ENCODE assay signal across 22 mouse cellular contexts in genomic region chr2:73267818-73268217, GRCm38 (mm10). TPM values are rescaled to one million over a fixed set of nuclear protein-coding genes. Genes with fewer than 3 reads are reported as not detected.
A peak's percentile ranks its signal among the peaks of the same experiment; 100 is the strongest.
DNase-seq lines count a peak whose midpoint lies in the region; ATAC-seq lines count a peak whose summit lies in the region.
"Had no signal": no experiment of that assay in that cellular context is flagged by ENCODE, and none has a peak within 500 bp of the region (broad histone marks: within the 10 kb centered on the region; RNA-seq: fewer than 3 reads in every experiment).

No protein-coding gene starts in this region.

- no peaks in the 10 kb centered on the region for H3K36me3 ChIP-seq in forebrain, embryonic 12.5 days (replicated peaks)
- no peaks in the 10 kb centered on the region for H3K36me3 ChIP-seq in forebrain, embryonic 10.5 days (replicated peaks)
- H3K36me3 ChIP-seq in midbrain, embryonic 14.5 days (ENCODE audit: control insufficient read depth, insufficient read depth, low read length), result no peaks in the 10 kb centered on the region
- no peaks in the 10 kb centered on the region for H3K36me3 ChIP-seq in midbrain, embryonic 16.5 days (ENCODE audit: control insufficient read depth, insufficient read depth, low read length)
- H3K36me3 ChIP-seq in forebrain, embryonic 14.5 days (ENCODE audit: control insufficient read depth, insufficient read depth, low read length), result no peaks in the 10 kb centered on the region
- H3K36me3 ChIP-seq: heart, embryonic 15.5 days; limb, embryonic 15.5 days; midbrain, embryonic 15.5 days had no signal

- H3K27me3 ChIP-seq in forebrain, embryonic 12.5 days, result peaks cover 89% of the 10 kb centered on the region
- peaks cover 100% of the 10 kb centered on the region for H3K27me3 ChIP-seq in forebrain, embryonic 10.5 days (ENCODE audit: poor library complexity, severe bottlenecking)
- H3K27me3 ChIP-seq in midbrain, embryonic 14.5 days (ENCODE audit: control insufficient read depth, insufficient read depth, low read length), result peaks cover 92% of the 10 kb centered on the region
- H3K27me3 ChIP-seq in midbrain, embryonic 16.5 days (ENCODE audit: control insufficient read depth, insufficient read depth, low read depth, low read length), result peaks cover 55% of the 10 kb centered on the region
- H3K27me3 ChIP-seq in forebrain, embryonic 14.5 days (replicated peaks; ENCODE audit: control insufficient read depth, insufficient read depth, low read length), result peaks cover 68% of the 10 kb centered on the region

- H3K4me3 ChIP-seq in forebrain, embryonic 12.5 days (replicated peaks), result 0 out of 2 replicates have a peak overlapping the region, but pooled peaks have one; percentile 14
- no peak overlapping the region for H3K4me3 ChIP-seq in forebrain, embryonic 10.5 days
- no peak overlapping the region for H3K4me3 ChIP-seq in midbrain, embryonic 14.5 days (replicated peaks; ENCODE audit: low read depth, low read length)
- H3K4me3 ChIP-seq in midbrain, embryonic 16.5 days (ENCODE audit: low read depth, low read length), result no peak overlapping the region
- peak overlapping the region; percentile 13; the same call in 1 of the 2 replicates for H3K4me3 ChIP-seq in forebrain, embryonic 14.5 days (ENCODE audit: low read depth, low read length)
- H3K4me3 ChIP-seq: heart, embryonic 15.5 days; limb, embryonic 15.5 days; midbrain, embryonic 15.5 days had no signal

- no peak for ATAC-seq in forebrain, embryonic 12.5 days (ENCODE audit: low FRiP score)
- no peak for ATAC-seq in midbrain, embryonic 14.5 days (ENCODE audit: low FRiP score, low TSS enrichment)
- no peak for ATAC-seq in midbrain, embryonic 16.5 days
- ATAC-seq in forebrain, embryonic 14.5 days, result no peak
- ATAC-seq: hindbrain, postnatal 0 days; midbrain, embryonic 15.5 days had no signal

- H3K4me1 ChIP-seq in forebrain, embryonic 12.5 days, result peaks cover 54% of the 10 kb centered on the region
- H3K4me1 ChIP-seq in forebrain, embryonic 10.5 days, result peaks cover 77% of the 10 kb centered on the region
- H3K4me1 ChIP-seq in midbrain, embryonic 14.5 days (ENCODE audit: control insufficient read depth, insufficient read depth, low read length), result peaks cover 11% of the 10 kb centered on the region; the same call in 1 of the 2 replicates
- peaks cover 19% of the 10 kb centered on the region for H3K4me1 ChIP-seq in midbrain, embryonic 16.5 days (ENCODE audit: control insufficient read depth, insufficient read depth, low read length)
- peaks cover 14% of the 10 kb centered on the region for H3K4me1 ChIP-seq in forebrain, embryonic 14.5 days (ENCODE audit: control insufficient read depth, insufficient read depth, low read length)

- H3K9ac ChIP-seq in forebrain, embryonic 12.5 days, result no peak overlapping the region
- H3K9ac ChIP-seq in midbrain, embryonic 14.5 days (replicated peaks; ENCODE audit: low read length), result no peak overlapping the region
- no peak overlapping the region for H3K9ac ChIP-seq in midbrain, embryonic 16.5 days (ENCODE audit: low read depth, low read length)
- no peak overlapping the region for H3K9ac ChIP-seq in forebrain, embryonic 14.5 days (ENCODE audit: low read length)
- H3K9ac ChIP-seq: heart, embryonic 15.5 days; limb, embryonic 15.5 days; liver, embryonic 14.5 days; lung, embryonic 14.5 days; midbrain, embryonic 15.5 days had no signal

- H3K4me2 ChIP-seq in forebrain, embryonic 12.5 days, result peak overlapping the region; percentile 42
- no peak overlapping the region for H3K4me2 ChIP-seq in midbrain, embryonic 14.5 days (ENCODE audit: low read length)
- no peak overlapping the region for H3K4me2 ChIP-seq in midbrain, embryonic 16.5 days (ENCODE audit: low read length)
- peak overlapping the region; percentile 29 for H3K4me2 ChIP-seq in forebrain, embryonic 14.5 days (ENCODE audit: low read length)
- H3K4me2 ChIP-seq: heart, embryonic 15.5 days; limb, embryonic 15.5 days; lung, embryonic 14.5 days; midbrain, embryonic 15.5 days had no signal

- no peaks in the 10 kb centered on the region for H3K9me3 ChIP-seq in forebrain, embryonic 12.5 days
- no peaks in the 10 kb centered on the region for H3K9me3 ChIP-seq in forebrain, embryonic 10.5 days
- H3K9me3 ChIP-seq in midbrain, embryonic 14.5 days (ENCODE audit: control insufficient read depth, low read length), result no peaks in the 10 kb centered on the region
- no peaks in the 10 kb centered on the region for H3K9me3 ChIP-seq in midbrain, embryonic 16.5 days (replicated peaks; ENCODE audit: control insufficient read depth, low read length, poor library complexity, severe bottlenecking)
- H3K9me3 ChIP-seq in forebrain, embryonic 14.5 days (replicated peaks; ENCODE audit: control insufficient read depth, low read length), result no peaks in the 10 kb centered on the region
- H3K9me3 ChIP-seq: heart, embryonic 15.5 days; limb, embryonic 15.5 days; midbrain, embryonic 15.5 days had no signal

- WGBS in forebrain, embryonic 12.5 days, result 3% methylated on average over 4 of the region's 4 CpGs
- WGBS in forebrain, embryonic 10.5 days, result under 1% methylated on average over 4 of the region's 4 CpGs
- WGBS in midbrain, embryonic 14.5 days, result 3% methylated on average over 4 of the region's 4 CpGs
- WGBS in midbrain, embryonic 16.5 days, result 3% methylated on average over 4 of the region's 4 CpGs
- 3% methylated on average over 4 of the region's 4 CpGs for WGBS in forebrain, embryonic 14.5 days

- no peak for DNase-seq in forebrain, embryonic 10.5 days (ENCODE audit: extremely low spot score, low spot score)
- DNase-seq in midbrain, embryonic 14.5 days, result peak; percentile 32
- DNase-seq in forebrain, embryonic 14.5 days (ENCODE audit: low spot score), result peak; percentile 17
- DNase-seq in kidney, adult 9 months, result no peak
- no peak for DNase-seq in ovary, postnatal 14 days (ENCODE audit: low spot score)
- DNase-seq: adrenal gland, postnatal 25 days; kidney, adult 18-20 months; layer of hippocampus, adult 9-11 months; left cerebral cortex, postnatal 4 days had no signal

- H3K27ac ChIP-seq in forebrain, embryonic 12.5 days, result peak overlapping the region; percentile 63
- no peak overlapping the region for H3K27ac ChIP-seq in forebrain, embryonic 10.5 days
- H3K27ac ChIP-seq in midbrain, embryonic 14.5 days (replicated peaks; ENCODE audit: low read depth, low read length), result no peak overlapping the region
- H3K27ac ChIP-seq in midbrain, embryonic 16.5 days (ENCODE audit: low read length), result no peak overlapping the region
- H3K27ac ChIP-seq in forebrain, embryonic 14.5 days (ENCODE audit: low read depth, low read length), result no peak overlapping the region
- H3K27ac ChIP-seq: heart, embryonic 15.5 days; hindbrain, postnatal 0 days; kidney, postnatal 0 days; limb, embryonic 15.5 days; liver, embryonic 14.5 days; midbrain, embryonic 15.5 days had no signal

RNA-seq across cellular contexts. Expression of gene Sp9, which starts 3.9 kb away (rescaled TPM):
- 12.9 and 16.1 TPM in 2 replicates for polyA plus RNA-seq in forebrain, embryonic 12.5 days (2016; fragmentation: Nextera tagmentation; extraction: Ambion mirVana)
- polyA plus RNA-seq in forebrain, embryonic 10.5 days (2016; fragmentation: Nextera tagmentation; extraction: Ambion mirVana), result 0.94 and 1.1 TPM in 2 replicates
- polyA plus RNA-seq in midbrain, embryonic 14.5 days (2014; fragmentation: Nextera tagmentation; extraction: Ambion mirVana), result 2.2 and 2.8 TPM in 2 replicates
- 3.0 and 4.2 TPM in 2 replicates for polyA plus RNA-seq in midbrain, embryonic 16.5 days (2015; fragmentation: Nextera tagmentation; extraction: Ambion mirVana)
- polyA plus RNA-seq in forebrain, embryonic 14.5 days (2014; fragmentation: Nextera tagmentation; extraction: Ambion mirVana), result 10.9 and 12.2 TPM in 2 replicates
- polyA plus RNA-seq: gonadal fat pad, adult 2 months; heart, embryonic 15.5 days; kidney, postnatal 0 days; large intestine, adult 2 months; lung, embryonic 14.5 days; spleen, adult 2 months; urinary bladder, adult 2 months had no signal

RNA-seq across cellular contexts. Expression of gene Scrn3, which starts 44.6 kb away (rescaled TPM):
- 10.9 and 12.7 TPM in 2 replicates for polyA plus RNA-seq in forebrain, embryonic 12.5 days (2016; fragmentation: Nextera tagmentation; extraction: Ambion mirVana)
- polyA plus RNA-seq in forebrain, embryonic 10.5 days (2016; fragmentation: Nextera tagmentation; extraction: Ambion mirVana), result 12.8 and 13.8 TPM in 2 replicates
- 4.2 and 7.9 TPM in 2 replicates for polyA plus RNA-seq in midbrain, embryonic 14.5 days (2014; fragmentation: Nextera tagmentation; extraction: Ambion mirVana)
- 6.7 and 8.1 TPM in 2 replicates for polyA plus RNA-seq in midbrain, embryonic 16.5 days (2015; fragmentation: Nextera tagmentation; extraction: Ambion mirVana)
- polyA plus RNA-seq in forebrain, embryonic 14.5 days (2014; fragmentation: Nextera tagmentation; extraction: Ambion mirVana), result 6.2 and 7.2 TPM in 2 replicates

RNA-seq across cellular contexts. Expression of gene Cir1, which starts 44.7 kb away (rescaled TPM):
- polyA plus RNA-seq in forebrain, embryonic 12.5 days (2016; fragmentation: Nextera tagmentation; extraction: Ambion mirVana), result 24.0 and 26.1 TPM in 2 replicates
- polyA plus RNA-seq in forebrain, embryonic 10.5 days (2016; fragmentation: Nextera tagmentation; extraction: Ambion mirVana), result 13.3 and 14.0 TPM in 2 replicates
- 26.4 and 30.1 TPM in 2 replicates for polyA plus RNA-seq in midbrain, embryonic 14.5 days (2014; fragmentation: Nextera tagmentation; extraction: Ambion mirVana)
- 25.5 and 26.6 TPM in 2 replicates for polyA plus RNA-seq in midbrain, embryonic 16.5 days (2015; fragmentation: Nextera tagmentation; extraction: Ambion mirVana)
- 23.4 and 25.9 TPM in 2 replicates for polyA plus RNA-seq in forebrain, embryonic 14.5 days (2014; fragmentation: Nextera tagmentation; extraction: Ambion mirVana)

RNA-seq across cellular contexts. Expression of gene Ola1, which starts 49.1 kb away (rescaled TPM):
- 104 and 106 TPM in 2 replicates for polyA plus RNA-seq in forebrain, embryonic 12.5 days (2016; fragmentation: Nextera tagmentation; extraction: Ambion mirVana)
- 111 and 112 TPM in 2 replicates for polyA plus RNA-seq in forebrain, embryonic 10.5 days (2016; fragmentation: Nextera tagmentation; extraction: Ambion mirVana)
- polyA plus RNA-seq in midbrain, embryonic 14.5 days (2014; fragmentation: Nextera tagmentation; extraction: Ambion mirVana), result 85.3 and 91.9 TPM in 2 replicates
- polyA plus RNA-seq in midbrain, embryonic 16.5 days (2015; fragmentation: Nextera tagmentation; extraction: Ambion mirVana), result 97.1 and 98.5 TPM in 2 replicates
- polyA plus RNA-seq in forebrain, embryonic 14.5 days (2014; fragmentation: Nextera tagmentation; extraction: Ambion mirVana), result 80.9 and 92.9 TPM in 2 replicates

Comparison
In these comparisons a context has a peak if more than half of its experiments do, and no peak if none do; other contexts are left out.
1. H3K4me3 ChIP-seq: peak in forebrain, embryonic 12.5 days (single experiment) and forebrain, embryonic 14.5 days (single experiment); none in forebrain, embryonic 10.5 days (single experiment), midbrain, embryonic 14.5 days (single experiment) and midbrain, embryonic 16.5 days (single experiment).
2. DNase-seq: peak in midbrain, embryonic 14.5 days (single experiment) and forebrain, embryonic 14.5 days (single experiment); none in forebrain, embryonic 10.5 days (single experiment), kidney, adult 9 months (single experiment) and ovary, postnatal 14 days (single experiment).
3. H3K4me2 ChIP-seq: peak in forebrain, embryonic 12.5 days (single experiment) and forebrain, embryonic 14.5 days (single experiment); none in midbrain, embryonic 14.5 days (single experiment) and midbrain, embryonic 16.5 days (single experiment).